Mouse (Mus musculus) heart, postnatal 10 days (tissue): ENCODE results near the gene Tmem170b. TPM values are rescaled to one million over a fixed set of nuclear protein-coding genes. Genes with fewer than 3 reads are reported as not detected.

Experiments
- total RNA-seq, 2 experiments: library from RNA; stranded (reverse); gene quantifications; 2 replicates each; pipeline ENCODE4 v1.2.3; 2021

Tmem170b gene
- total RNA-seq, 2 experiments from 2014 or later, result 18.6 to 18.8 TPM

Other genes starting within 250 kb of the Tmem170b start
- 10 to 100 TPM; 38.5 to 40.9 TPM for gene Nedd9, start 118.5 kb upstream of the Tmem170b start, total RNA-seq
- gene Adtrp, start 241.8 kb downstream of the Tmem170b start, total RNA-seq, result 1 to 10 TPM; 1.9 to 8.5 TPM